Mouse (Mus musculus) heart, postnatal 0 days (tissue): ENCODE data around the gene Camkv.

ENCODE experiments used
- CTCF ChIP-seq: IDR thresholded peaks from 2 replicates; pipeline ENCODE4 v1.5.1; 2016; ENCODE audit warnings: antibody characterized with exemption, control low read depth, low read depth
- EP300 ChIP-seq: IDR thresholded peaks from 2 replicates; pipeline ENCODE4 v1.6.1; 2016; ENCODE audit warnings: antibody characterized with exemption, low read depth

GRCm38 (mm10) chr9:107919441-107919840, 16.0 kb upstream of the Camkv start:
- TF ChIP-seq CTCF = no peak
- no peak for TF ChIP-seq EP300
